Mouse (Mus musculus): ENCODE measurements at regions not wholly inside any gene's neighbourhood (a gene's known extent, or its start where the extent isn't known, plus 50 kb on each side); places are given as distances from the start of the nearest gene placed in this dataset.

DNA sequence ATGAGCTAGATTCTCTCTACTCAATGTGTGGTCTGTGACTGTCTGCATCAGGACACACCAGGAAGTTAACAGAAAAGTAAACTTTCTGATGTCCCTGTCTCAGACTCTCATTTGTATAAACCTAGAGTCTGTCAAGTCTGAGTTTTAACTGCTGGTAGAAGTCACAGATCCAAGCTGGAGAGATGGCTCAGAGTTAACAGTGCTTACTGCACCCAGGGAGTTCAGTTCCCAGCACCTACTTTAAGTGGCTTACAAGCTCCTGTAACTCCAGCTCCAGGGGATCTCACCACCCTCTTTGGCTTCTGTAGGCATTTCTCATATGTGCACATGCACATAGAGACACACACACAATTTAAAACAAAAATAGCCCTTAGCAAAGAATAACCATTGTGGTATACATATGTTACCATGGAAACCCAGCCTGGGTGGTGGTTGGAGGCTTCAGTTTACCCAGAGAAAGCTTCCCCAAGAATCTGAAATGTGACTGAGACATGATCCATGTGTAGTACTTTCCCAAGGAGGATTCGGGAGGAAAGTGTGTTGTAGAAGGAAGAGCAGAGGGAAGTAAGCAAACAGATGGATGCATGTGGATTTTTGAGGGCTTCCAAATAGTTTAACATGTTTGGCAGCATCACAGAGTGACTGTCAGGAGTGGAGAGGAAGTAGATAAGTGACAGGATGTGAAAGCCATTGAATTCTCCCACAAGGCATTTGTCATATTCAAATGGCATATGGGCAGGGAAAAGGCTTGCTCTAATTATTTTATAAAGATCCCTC lies 1279.8 kb downstream of the Slc22a22 start:
- DNase-seq = no peak
- intact Hi-C loops (cut with DNase I) = no loop called here

DNA sequence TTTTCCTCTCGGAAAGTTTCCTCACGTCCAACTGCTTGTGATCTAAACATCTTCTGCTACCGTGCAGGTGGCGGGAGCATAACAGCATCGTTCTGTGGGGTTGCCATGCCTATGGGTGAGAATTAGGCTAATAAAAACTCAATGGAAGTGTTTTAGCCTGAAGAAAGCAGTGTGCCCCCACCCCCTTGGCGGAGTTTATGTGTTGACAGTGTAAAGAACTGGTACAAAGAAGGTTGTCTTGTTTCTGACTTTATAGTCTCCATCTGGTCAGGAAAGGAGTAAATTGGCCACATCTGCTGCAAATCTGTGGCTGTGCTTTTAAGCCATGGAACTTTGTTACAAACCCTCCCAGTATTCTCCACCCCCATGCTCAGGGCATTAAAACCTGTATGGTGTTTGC lies 1311.2 kb downstream of the Slc22a22 start:
- intact Hi-C loops (cut with DNase I) = no loop called here
- DNase-seq = no peak

DNA sequence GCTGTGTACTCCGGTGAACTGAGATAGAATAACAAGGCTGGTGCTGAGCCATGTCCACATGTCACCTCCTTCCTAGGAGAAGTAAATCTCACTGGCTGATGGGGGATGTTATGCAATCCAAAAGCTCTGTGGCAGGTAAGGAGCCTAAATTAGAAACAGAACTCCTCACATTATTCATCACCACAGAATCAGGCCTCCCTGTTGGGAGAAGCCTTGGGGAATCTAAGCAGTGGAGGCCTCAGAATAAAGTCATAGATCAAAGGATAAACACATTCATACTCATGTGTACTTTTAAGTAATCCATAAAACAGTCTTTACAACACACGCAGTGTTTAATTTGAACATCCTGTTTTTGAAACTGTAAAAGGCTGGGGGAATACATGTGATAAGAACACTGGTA lies 1318.7 kb downstream of the Slc22a22 start:
- intact Hi-C loops (cut with DNase I) = no loop called here
- DNase-seq = no peak

DNA sequence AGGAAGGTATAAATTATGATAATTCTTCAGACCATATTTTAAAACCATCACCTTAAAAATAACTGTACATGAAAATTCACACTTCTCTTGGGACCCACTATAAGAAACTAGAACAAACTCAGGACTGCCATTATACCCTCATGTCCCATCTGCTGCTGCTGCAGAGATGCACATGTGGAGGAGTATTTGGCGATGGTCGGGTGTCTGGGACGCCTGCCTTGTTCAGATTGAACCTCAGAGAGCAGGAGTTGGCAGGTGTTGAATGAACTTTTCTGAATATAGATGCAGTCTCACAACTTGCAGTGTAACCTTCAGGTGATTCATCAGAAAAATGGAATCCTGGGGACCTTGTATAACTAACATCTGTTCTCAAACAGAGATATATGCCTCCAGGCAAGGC lies 1338.0 kb downstream of the Slc22a22 start:
- intact Hi-C loops (cut with DNase I) = no loop called here
- no peak for DNase-seq

DNA sequence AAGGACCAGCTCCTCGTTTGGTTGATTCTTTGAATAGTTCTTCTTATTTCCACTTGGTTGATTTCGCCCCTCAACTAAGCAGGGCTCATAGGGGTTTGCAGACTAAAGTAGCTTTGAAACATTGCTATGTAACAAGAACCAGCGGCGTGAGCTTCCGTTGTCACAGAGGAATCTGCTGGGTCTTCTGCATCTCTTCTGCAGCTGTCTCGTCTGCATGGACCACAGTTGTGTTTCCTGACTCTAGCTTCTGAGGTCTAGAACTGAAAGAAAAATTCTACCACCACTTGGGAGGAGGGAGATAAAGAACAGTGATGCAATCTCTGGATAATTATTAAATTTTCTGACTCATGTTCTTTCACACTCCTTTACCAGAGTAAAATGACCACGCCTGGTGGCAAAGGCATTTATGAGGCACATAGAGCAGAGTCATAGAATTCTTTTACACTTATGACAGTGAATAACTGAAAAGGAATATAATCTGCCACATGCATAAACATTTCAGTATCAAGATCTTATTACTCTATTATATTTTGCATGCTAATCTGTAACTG lies 1340.9 kb downstream of the Slc22a22 start:
- DNase-seq = no peak
- intact Hi-C loops (cut with DNase I) = no loop called here

DNA sequence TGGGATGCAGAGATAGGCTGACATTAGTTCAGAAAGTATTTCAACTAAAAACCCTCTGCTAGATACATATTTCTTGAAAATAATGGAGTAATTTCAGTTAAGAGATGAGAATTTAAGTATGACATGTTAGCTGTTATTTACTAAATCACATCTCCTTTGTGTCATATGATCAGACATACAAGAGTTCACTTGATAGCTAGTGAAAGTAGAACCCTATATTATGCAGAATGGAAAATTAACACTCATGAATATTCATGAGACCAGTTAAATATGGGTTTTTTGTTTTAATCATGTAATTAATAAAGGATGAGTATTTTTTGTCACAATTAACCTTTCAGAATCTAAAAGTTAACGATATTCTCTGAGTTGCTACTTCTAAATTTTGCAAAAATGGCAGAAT lies 1349.4 kb downstream of the Slc22a22 start:
- no peak for DNase-seq
- intact Hi-C loops (cut with DNase I) = no loop called here

DNA sequence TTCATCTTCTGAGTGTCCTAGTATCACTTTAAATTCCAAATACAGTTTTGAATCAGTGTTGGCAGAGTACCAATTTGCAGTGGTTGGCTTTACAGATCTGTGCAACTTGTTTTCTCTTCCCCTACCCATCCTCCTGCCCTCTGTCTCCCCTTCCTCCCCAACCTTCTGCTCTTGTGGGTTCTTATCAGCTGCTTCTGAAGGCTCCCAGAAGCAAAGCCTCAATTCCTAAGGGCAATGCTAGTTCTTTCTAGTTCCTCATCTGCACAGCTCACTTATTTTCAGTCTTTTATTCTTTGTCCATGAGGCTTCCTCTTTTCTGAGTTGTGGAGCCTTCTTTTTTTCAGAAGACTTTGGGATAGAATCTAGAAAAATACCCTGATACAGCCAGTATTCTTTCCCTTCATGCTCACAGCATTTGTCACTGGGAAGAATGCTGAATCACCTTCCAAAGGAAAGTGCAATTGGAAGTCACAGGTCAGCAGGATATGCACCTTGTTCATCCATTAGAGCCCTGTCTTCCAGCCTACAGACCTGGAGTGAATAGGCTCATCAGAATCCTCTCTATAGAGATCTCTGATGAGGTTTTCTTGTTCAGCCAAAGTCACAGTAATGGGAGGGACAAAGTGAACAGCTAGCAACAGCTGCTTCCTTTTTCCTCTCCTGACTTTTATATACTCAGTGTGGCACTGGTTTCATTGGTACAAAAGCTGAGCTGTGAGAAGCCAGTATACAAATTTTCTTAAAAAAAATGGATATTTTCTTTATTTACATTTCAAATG lies 1357.9 kb downstream of the Slc22a22 start:
- intact Hi-C loops (cut with DNase I) = no loop called here
- no peak for DNase-seq

DNA sequence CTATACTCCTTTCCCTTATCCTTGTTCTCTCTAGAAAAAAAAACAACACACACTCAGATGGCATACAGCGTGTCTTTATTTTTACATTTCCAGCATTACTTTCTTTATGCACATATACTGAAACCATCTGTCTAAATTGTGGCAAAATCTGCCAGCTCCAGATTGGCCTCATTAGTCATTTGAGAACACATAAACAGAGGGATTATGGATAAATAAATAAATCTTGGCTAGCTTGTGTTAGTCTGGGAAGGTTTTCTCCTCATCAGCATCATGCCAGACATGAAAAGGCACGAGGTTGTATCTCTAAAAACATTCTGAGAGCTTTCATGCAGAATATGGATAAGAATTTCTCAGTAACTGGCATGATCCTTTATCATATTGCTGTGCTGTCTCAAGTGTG lies 1369.1 kb downstream of the Slc22a22 start:
- intact Hi-C loops (cut with DNase I) = no loop called here
- DNase-seq = no peak

DNA sequence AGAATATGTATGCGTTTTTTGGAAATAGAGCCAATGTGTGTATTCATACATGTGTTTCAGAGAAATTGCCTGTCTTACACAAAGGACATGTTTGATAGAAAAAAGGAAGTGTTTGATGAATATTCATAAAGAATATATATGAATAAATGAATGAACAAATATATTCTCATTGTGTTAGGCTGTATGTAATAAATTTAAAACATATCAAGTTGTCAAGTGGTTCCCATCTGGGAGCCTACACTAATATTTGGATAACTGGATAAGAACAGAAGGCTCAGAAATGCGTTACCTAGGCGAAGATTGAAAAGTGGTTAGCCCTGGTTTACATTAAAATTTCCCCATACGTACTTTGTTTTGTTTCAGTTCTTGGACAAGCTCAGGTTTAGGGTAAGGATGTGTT lies 1369.7 kb downstream of the Slc22a22 start:
- intact Hi-C loops (cut with DNase I) = no loop called here
- DNase-seq = no peak

DNA sequence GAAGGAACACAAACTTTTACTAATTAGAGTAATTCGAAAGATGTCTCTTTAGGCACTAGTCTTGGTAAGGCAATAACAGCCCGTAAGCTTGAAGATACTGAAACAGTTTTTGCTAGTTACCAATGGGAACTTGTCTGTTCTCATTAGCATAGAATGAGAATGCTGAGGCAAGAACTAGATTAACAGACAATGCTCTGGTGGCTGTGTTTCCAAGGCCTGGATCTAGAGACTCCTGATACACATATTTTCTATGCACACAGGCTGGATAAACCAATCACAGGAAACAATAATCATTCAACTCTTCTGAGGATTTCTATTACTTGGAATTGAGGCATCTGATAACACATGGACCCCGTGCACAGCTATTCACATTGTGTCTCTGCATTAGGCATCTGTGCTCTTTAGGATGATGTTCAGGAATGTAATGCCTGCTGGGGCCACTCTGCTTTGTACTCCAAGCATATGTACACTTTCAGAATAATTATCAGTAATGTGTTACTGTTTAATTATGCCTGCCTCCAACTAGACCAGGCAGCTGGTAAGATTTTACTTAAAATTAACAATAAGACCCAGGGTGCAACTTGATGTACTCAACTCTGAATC lies 1377.2 kb downstream of the Slc22a22 start:
- DNase-seq = no peak
- intact Hi-C loops (cut with DNase I) = no loop called here

DNA sequence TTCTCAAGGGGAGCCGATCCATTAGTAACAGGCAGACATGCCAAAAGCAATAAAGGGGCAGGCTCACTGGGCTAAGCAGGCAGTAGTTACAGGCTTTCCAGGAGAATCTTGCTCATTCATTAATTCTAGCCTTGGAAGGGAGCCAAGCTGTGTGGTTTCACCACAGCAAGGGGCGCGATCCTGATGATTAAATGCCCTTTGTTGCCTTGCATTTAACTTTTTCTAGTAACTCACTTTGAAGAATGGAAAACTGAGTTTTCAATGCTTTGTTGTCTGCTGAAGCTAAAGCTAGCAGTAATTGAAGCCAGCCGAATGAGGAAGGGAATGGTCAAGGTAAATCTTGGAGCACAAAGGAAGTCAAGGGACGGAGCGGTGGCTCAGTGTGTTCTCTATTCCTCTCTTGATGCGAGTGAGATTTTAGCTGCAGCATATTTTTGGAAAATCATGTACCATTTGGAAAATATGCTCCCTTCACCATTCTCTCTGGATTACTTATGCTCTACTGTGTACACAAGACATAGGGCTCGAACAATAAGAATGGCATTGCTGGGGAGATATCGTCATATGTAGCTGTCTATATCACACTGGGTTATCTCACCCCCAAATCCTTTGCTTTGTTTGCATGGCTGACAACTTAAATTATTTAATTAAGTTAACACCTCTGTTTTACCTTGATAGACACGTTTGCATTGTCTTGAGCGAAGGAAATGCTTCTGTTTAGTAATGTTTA lies 1399.4 kb downstream of the Slc22a22 start:
- no peak for DNase-seq
- intact Hi-C loops (cut with DNase I) = no loop called here

DNA sequence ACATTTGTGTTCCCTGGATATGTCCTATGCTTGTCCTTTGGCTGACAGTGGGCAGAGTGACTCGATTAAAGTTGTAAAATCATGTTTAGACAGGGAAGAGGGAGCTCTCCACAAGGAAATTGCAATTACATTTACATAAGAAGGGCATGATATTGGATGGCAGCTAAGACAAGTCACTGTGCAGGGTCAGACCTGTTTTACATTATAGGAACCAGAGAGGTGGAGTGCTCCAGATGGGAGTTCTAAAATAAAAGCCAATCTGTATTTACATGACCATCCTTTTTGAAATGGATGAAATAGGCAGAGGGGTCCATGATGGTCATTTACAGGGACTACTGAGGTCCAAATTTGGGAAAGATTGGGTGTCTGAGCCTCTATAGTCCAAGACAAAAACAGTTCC lies 1400.3 kb downstream of the Slc22a22 start:
- DNase-seq = no peak
- intact Hi-C loops (cut with DNase I) = no loop called here

DNA sequence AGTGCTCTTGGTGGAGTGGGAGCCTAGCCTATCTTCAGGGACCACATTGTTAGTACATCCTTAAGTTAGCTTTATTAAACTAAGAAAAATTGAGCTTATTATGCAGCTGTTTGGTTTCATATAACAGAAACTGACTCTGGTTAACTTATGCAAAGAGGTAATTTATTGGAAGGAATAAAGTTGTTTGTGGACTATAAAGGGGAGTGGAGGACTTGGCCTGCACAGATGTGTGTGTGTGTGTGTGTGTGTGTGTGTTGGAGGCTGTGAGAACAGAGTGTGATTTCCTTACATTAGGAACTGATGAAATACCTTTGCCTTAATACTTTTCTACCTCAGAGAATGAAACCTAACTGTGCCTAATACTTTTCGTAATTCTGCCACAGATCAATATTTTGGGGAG lies 1400.7 kb downstream of the Slc22a22 start:
- intact Hi-C loops (cut with DNase I) = no loop called here

DNA sequence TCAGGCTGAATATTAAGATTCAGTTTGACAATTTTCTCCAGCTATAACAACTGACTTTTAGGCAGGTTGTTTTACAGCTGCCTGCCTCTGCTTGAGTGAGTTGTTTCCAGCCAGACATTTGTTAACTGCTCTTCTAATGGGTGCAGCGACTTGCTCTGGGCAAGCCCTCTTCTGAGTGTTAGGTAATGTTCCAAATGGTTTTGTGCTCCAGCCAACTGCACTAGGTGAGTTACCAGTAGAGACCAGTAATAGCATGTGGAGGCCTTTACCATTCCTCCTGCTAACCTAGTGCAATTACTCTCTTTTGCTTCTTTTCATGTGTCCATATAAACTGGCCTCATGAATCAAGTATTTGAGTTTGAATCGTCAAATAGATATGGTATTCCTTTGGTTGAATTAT lies 1407.9 kb downstream of the Slc22a22 start:
- DNase-seq = no peak
- intact Hi-C loops (cut with DNase I) = loop anchor here (5.0 kb wide), 3 partner anchors 268 to 1438 kb away; no protein-coding TSS in a partner anchor

More for the DNA sequence above, 1400.7 kb downstream of the Slc22a22 start:
- DNase-seq = no peak

DNA sequence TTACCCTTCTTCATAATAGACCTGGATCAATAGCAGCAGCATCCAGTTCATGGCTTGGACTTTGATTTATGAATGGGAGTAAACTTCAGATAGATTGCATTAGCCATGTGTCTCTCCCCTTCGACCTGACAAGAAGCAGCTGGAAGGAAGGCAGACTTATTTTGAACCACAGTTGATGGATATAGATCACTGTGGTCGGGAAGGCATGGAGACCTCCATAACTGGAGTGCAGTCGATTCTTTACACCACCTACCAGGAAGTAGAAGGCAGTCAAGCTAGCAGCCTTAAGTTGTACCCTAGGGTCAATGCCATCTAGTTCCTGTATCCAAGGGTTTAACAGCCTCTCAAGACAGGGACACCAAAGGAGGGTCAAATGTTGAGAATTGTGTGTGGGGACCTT lies 1410.2 kb downstream of the Slc22a22 start:
- DNase-seq = no peak
- intact Hi-C loops (cut with DNase I) = loop anchor here (2.0 to 5.0 kb wide), 5 partner anchors 270 to 1440 kb away; no protein-coding TSS in a partner anchor

DNA sequence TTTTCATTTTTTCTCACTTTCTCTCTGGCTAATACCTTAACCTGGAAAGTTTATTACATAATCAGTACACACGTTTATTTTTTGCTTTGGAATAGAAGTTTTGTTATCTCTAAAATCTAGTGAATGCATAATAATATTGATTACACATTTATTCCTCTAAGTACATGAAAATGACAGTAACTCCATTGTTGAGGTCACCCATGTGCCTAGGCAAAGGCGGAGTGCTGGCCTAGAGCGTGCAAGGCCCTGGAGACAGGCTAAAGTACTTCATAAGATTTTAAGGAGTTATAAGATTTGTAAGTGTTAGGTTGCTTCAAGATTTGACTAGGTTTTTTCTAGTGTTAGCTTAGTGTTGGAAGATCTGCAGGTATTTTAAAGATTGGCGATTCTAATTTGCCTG lies 1410.9 kb downstream of the Slc22a22 start:
- intact Hi-C loops (cut with DNase I) = loop anchor here (2.0 to 5.0 kb wide), 5 partner anchors 271 to 1441 kb away; no protein-coding TSS in a partner anchor
- no peak for DNase-seq

DNA sequence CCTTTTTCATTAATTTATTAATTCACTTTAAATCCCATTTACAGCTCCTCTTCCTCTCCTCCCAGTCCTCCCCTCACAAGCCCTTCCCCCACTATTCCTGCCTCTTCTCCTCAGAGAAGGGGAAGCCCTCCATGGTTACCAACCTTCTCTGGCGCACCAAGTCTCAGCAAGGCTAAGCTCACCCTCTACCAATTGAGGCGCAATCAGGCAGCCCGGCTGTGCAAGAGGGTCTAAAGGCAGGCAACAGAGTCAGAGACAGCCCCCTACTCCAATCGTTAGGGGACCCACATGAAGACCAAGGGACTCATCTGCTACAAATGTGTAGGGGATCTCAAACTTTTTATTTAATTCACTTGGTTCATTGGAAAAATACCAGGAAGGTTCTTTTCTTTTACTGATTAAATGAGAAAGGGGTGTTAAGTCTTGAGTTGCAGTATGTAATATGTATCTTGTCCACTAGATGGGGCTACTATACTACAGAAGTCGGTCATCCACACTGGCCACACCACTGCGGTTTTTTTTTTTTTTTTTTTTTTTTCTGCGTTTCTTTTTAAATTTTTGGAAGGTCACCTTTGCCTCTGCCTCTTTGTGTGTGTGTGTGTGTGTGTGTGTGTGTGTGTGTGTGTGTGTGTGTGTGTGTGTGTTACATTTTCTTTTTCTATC lies 1411.4 kb downstream of the Slc22a22 start:
- no peak for DNase-seq
- intact Hi-C loops (cut with DNase I) = loop anchor here (2.0 to 5.0 kb wide), 5 partner anchors 271 to 1441 kb away; no protein-coding TSS in a partner anchor

DNA sequence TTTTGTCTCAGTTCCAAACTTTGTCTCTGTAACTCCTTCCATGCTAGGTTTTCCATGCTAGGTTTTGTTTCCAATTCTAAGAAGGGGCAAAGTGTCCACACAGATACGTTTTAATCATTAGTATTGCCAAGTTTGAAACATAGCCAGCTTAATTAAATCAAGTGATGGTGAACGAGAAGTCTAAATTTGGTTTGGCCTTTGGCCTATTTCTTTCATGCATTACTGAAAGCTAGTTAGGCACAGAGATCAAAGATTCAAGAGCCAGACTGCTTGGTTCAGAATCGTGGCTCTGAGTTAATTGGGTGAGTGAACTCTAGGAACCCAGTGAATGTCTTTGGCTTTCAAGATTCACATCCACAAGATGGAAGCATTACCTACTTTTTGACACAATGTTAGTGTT lies 1414.8 kb downstream of the Slc22a22 start:
- intact Hi-C loops (cut with DNase I) = no loop called here
- no peak for DNase-seq

DNA sequence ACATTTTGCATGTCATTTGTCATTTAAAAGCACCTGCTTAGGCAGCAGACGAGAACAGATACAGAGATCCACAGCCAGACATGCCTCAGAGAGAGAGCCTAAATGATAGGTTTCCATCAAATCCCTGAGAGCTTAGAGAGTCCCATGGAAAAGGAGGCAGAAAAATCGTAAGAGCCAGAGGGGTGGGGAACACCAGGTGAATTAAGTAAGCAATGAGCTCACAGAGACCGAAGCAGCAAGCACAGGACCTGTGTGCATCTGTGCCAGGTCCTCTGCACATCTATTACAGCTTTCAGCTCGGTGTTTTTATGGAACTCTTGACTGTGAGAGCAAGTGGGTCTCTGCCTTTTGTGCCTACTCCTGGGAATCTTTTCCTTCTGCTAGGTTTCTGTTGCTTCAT lies 1416.1 kb downstream of the Slc22a22 start:
- DNase-seq = no peak
- intact Hi-C loops (cut with DNase I) = no loop called here

DNA sequence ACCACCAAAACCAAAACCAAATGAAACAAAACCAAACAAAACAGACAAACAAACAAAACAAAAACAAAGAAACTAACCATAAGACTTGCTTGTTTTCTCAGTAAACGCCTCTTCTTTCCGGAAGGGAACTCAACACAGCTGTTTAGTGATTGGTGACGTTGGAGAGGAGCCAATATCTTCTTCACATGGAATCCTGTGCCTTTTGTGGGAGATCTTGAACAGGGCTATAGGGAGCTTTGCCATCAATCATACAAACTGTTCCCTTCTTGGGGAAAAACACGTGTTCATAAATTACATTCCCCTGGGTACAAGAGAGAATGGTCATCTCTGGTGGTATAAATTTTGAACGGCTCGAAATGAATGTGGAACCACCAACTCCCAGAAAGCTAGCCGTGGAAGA lies 1426.7 kb downstream of the Slc22a22 start:
- intact Hi-C loops (cut with DNase I) = no loop called here
- DNase-seq = no peak

Measured in heart, postnatal 36 days (tissue).